ENCODE assay signal across 8 mouse cellular contexts in genomic region chr11:83192001-83192400, GRCm38 (mm10). TPM values are rescaled to one million over a fixed set of nuclear protein-coding genes. Genes with fewer than 3 reads are reported as not detected.
A peak's percentile ranks its signal among the peaks of the same experiment; 100 is the strongest.
DNase-seq lines count a peak whose midpoint lies in the region; ATAC-seq and TF ChIP-seq lines count a peak whose summit lies in the region.

No protein-coding gene starts in this region.

- H3K4me1 ChIP-seq in heart, postnatal 0 days (ENCODE audit: control insufficient read depth, insufficient read depth), result no peaks in the 10 kb centered on the region
- peaks cover 10% of the 10 kb centered on the region for H3K4me1 ChIP-seq in liver, embryonic 15.5 days (replicated peaks)
- no peaks in the 10 kb centered on the region for H3K4me1 ChIP-seq in midbrain, embryonic 15.5 days

- peak; percentile 4 for DNase-seq in cerebellum, adult 9-10 months
- no peak for DNase-seq in cerebellum, adult 18-20 months
- DNase-seq in 3134 (ENCODE audit: extremely low read depth, insufficient read length, low spot score), result peak; percentile 59
- peak; percentile 16 for DNase-seq in brain, embryonic 18.5 days (ENCODE audit: low read depth, low spot score)
- DNase-seq in heart, postnatal 0 days (ENCODE audit: low spot score), result peak; percentile 66
- DNase-seq in spleen, postnatal 36 days (ENCODE audit: low spot score in 2 of 2), result peak; percentile 25 to 58

- no peak overlapping the region for H3K9ac ChIP-seq in heart, postnatal 0 days (replicated peaks; ENCODE audit: low read depth, low read length)
- peak overlapping the region; percentile 55 for H3K9ac ChIP-seq in liver, embryonic 15.5 days
- H3K9ac ChIP-seq in midbrain, embryonic 15.5 days, result no peak overlapping the region

- WGBS in heart, postnatal 0 days, result 43% methylated on average over 3 of the region's 3 CpGs
- WGBS in liver, embryonic 15.5 days (ENCODE audit: insufficient replicate concordance), result 19% methylated on average over 3 of the region's 3 CpGs
- WGBS in midbrain, embryonic 15.5 days, result 59% methylated on average over 3 of the region's 3 CpGs

- no peak for TF ChIP-seq EP300 in heart, postnatal 0 days (IDR thresholded peaks at IDR 0.05; ENCODE audit: low read depth)

- H3K9me3 ChIP-seq in heart, postnatal 0 days (replicated peaks; ENCODE audit: control insufficient read depth, low read length), result no peaks in the 10 kb centered on the region
- H3K9me3 ChIP-seq in liver, embryonic 15.5 days (replicated peaks), result no peaks in the 10 kb centered on the region
- H3K9me3 ChIP-seq in midbrain, embryonic 15.5 days, result no peaks in the 10 kb centered on the region

- H3K4me3 ChIP-seq in heart, postnatal 0 days (ENCODE audit: low read depth, low read length), result peak overlapping the region; percentile 44
- peak overlapping the region; percentile 57 for H3K4me3 ChIP-seq in liver, embryonic 15.5 days (replicated peaks)
- no peak overlapping the region for H3K4me3 ChIP-seq in midbrain, embryonic 15.5 days

- TF ChIP-seq CTCF in heart, postnatal 0 days (IDR thresholded peaks at IDR 0.05; ENCODE audit: low read depth), result peak; percentile 75

- H3K4me2 ChIP-seq in heart, postnatal 0 days (ENCODE audit: low read depth, low read length), result peak overlapping the region; percentile 54
- peak overlapping the region; percentile 76 for H3K4me2 ChIP-seq in liver, embryonic 15.5 days
- no peak overlapping the region for H3K4me2 ChIP-seq in midbrain, embryonic 15.5 days

- peak overlapping the region; percentile 69; the same call in 1 of the 2 replicates for H3K27ac ChIP-seq in heart, postnatal 0 days (ENCODE audit: low read depth)
- peak overlapping the region; percentile 74 for H3K27ac ChIP-seq in liver, embryonic 15.5 days (replicated peaks)
- no peak overlapping the region for H3K27ac ChIP-seq in midbrain, embryonic 15.5 days

- no peaks in the 10 kb centered on the region for H3K27me3 ChIP-seq in heart, postnatal 0 days (ENCODE audit: control insufficient read depth, insufficient read depth, low read length)
- H3K27me3 ChIP-seq in liver, embryonic 15.5 days, result no peaks in the 10 kb centered on the region
- no peaks in the 10 kb centered on the region for H3K27me3 ChIP-seq in midbrain, embryonic 15.5 days (replicated peaks)

- 0 out of 2 replicates have a peak, but pooled peaks have one; percentile 30 for ATAC-seq in heart, postnatal 0 days (ENCODE audit: insufficient read depth, low read depth)
- ATAC-seq in liver, embryonic 15.5 days (ENCODE audit: insufficient read depth), result peak; percentile 87
- no peak for ATAC-seq in midbrain, embryonic 15.5 days (replicated peaks)

- H3K36me3 ChIP-seq in heart, postnatal 0 days (replicated peaks; ENCODE audit: control insufficient read depth, insufficient read depth, low read length), result no peaks in the 10 kb centered on the region
- peaks cover 14% of the 10 kb centered on the region for H3K36me3 ChIP-seq in liver, embryonic 15.5 days (replicated peaks)
- H3K36me3 ChIP-seq in midbrain, embryonic 15.5 days (replicated peaks), result no peaks in the 10 kb centered on the region

RNA-seq across cellular contexts. Expression of gene Slfn3, which starts 0.9 kb away (rescaled TPM):
- 2.4 and 2.6 TPM in 2 replicates for total RNA-seq in heart, postnatal 0 days (2014; rRNA removed; ENCODE audit: low replicate concordance)
- polyA plus RNA-seq in heart, postnatal 0 days (2015; fragmentation: Nextera tagmentation; extraction: Ambion mirVana), result 0.98 and 1.1 TPM in 2 replicates
- 1.7 and 1.8 TPM in 2 replicates for polyA plus RNA-seq in liver, embryonic 15.5 days (2015; fragmentation: Nextera tagmentation; extraction: Ambion mirVana)
- polyA plus RNA-seq in midbrain, embryonic 15.5 days (2015; fragmentation: Nextera tagmentation; extraction: Ambion mirVana), result 0.08 and 0.11 TPM in 2 replicates

RNA-seq across cellular contexts. Expression of gene Slfn4, which starts 17.0 kb away (rescaled TPM):
- total RNA-seq in heart, postnatal 0 days (2014; rRNA removed; ENCODE audit: low replicate concordance), result 0.27 and 1.1 TPM in 2 replicates
- 0.07 TPM in 1 of 2 replicates, not detected in the other for polyA plus RNA-seq in heart, postnatal 0 days (2015; fragmentation: Nextera tagmentation; extraction: Ambion mirVana)
- polyA plus RNA-seq in liver, embryonic 15.5 days (2015; fragmentation: Nextera tagmentation; extraction: Ambion mirVana), result 0.88 and 1.2 TPM in 2 replicates
- polyA plus RNA-seq in midbrain, embryonic 15.5 days (2015; fragmentation: Nextera tagmentation; extraction: Ambion mirVana), result 0.18 TPM in 2 replicates

Comparison
In these comparisons a context has a peak if more than half of its experiments do, and no peak if none do; other contexts are left out.
1. DNase-seq: peak in cerebellum, adult 9-10 months (single experiment), 3134 (single experiment), brain, embryonic 18.5 days (single experiment), heart, postnatal 0 days (single experiment) and spleen, postnatal 36 days (2 of 2); none in cerebellum, adult 18-20 months (0 of 2).